Mouse (Mus musculus) liver, postnatal 0 days (tissue): Measurements from ENCODE around the gene Laptm5. TPM values are rescaled to one million over a fixed set of nuclear protein-coding genes. Genes with fewer than 3 reads are reported as not detected.

Source experiments
- ATAC-seq: fragments of 200-750 bp; cut with Nextera tagmentation; 2 replicates; pipeline ENCODE4 v1.8.0; 2017; ENCODE audit warnings: mild to moderate bottlenecking, moderate library complexity
- DNase-seq: peaks from one replicate; pipeline ENCODE4 v3.0.0-alpha.2; 2016
- H3K27ac ChIP-seq: fragments of 300-500 bp; sonication (generic); 2 replicates; pipeline ENCODE4 v1.5.1; 2014; ENCODE audit warnings: antibody characterized with exemption, moderate library complexity, mild to moderate bottlenecking, low read depth
- H3K27me3 ChIP-seq: fragments of 300-500 bp; sonication (generic); 2 replicates; pipeline ENCODE4 v1.6.1; 2014; ENCODE audit warnings: low read length, control low read depth, mixed read lengths; ENCODE audit not compliant: insufficient read depth
- H3K36me3 ChIP-seq: fragments of 300-500 bp; sonication (generic); replicated peaks from 2 replicates; pipeline ENCODE4 v1.6.1; 2014; ENCODE audit warnings: mild to moderate bottlenecking, control low read depth, low read length, moderate library complexity, mixed read lengths; ENCODE audit not compliant: insufficient read depth
- H3K4me1 ChIP-seq: fragments of 300-500 bp; sonication (generic); 2 replicates; pipeline ENCODE4 v1.6.1; 2014; ENCODE audit warnings: antibody characterized with exemption, mild to moderate bottlenecking, control low read depth; ENCODE audit not compliant: insufficient read depth
- H3K4me2 ChIP-seq: fragments of 300-500 bp; sonication (generic); 2 replicates; pipeline ENCODE4 v1.6.1; 2014; ENCODE audit warnings: low read depth, mild to moderate bottlenecking, low read length, moderate library complexity, mixed read lengths
- H3K4me3 ChIP-seq: fragments of 300-500 bp; sonication (generic); 2 replicates; pipeline ENCODE4 v1.5.1; 2014; ENCODE audit warnings: low read depth, low read length
- H3K9ac ChIP-seq: fragments of 300-500 bp; sonication (generic); replicated peaks from 2 replicates; pipeline ENCODE4 v1.6.1; 2014; ENCODE audit warnings: mild to moderate bottlenecking, moderate library complexity
- H3K9me3 ChIP-seq: fragments of 300-500 bp; sonication (generic); 2 replicates; pipeline ENCODE4 v1.6.1; 2016; ENCODE audit warnings: mild to moderate bottlenecking, control low read depth, low read length, mixed read lengths
- CTCF ChIP-seq: sonication (generic); IDR thresholded peaks from 2 replicates; pipeline ENCODE4 v1.5.1; 2016; ENCODE audit warnings: antibody characterized with exemption, low read depth
- EP300 ChIP-seq: IDR thresholded peaks from 2 replicates; pipeline ENCODE4 v1.6.1; 2016; ENCODE audit warnings: antibody characterized with exemption, low read depth, mild to moderate bottlenecking
- WGBS: fragments of 180-500 bp; shearing (Covaris S2); extraction: QIAGEN DNeasy Blood & Tissue Kit; methylation state at CpG from one replicate; pipeline ENCODE4 v1.1.7; 2014; ENCODE audit not compliant: insufficient replicate concordance; 5-methylcytosine and 5-hydroxymethylcytosine counted together
- polyA plus RNA-seq: library from polyadenylated mRNA; unstranded; fragments of >200 nt; fragmentation: Nextera tagmentation; extraction: Ambion mirVana; gene quantifications from 2 replicates; pipeline ENCODE4 v1.2.1, GENCODE M21; 2015

The Laptm5 gene
- polyA plus RNA-seq, 1 experiment from 2014 or later, result 113 TPM

- 57% methylated on average over 6 of the region's 6 CpGs for WGBS
- H3K9me3 ChIP-seq, result no peaks in the 10 kb centered on the region
- DNase-seq, result no peak
- TF ChIP-seq CTCF, result no peak
- no peak for TF ChIP-seq EP300
- no peaks in the 10 kb centered on the region for H3K27me3 ChIP-seq
- H3K4me3 ChIP-seq, result no peak overlapping the region
- no peak overlapping the region for H3K27ac ChIP-seq
- no peak for ATAC-seq
- H3K9ac ChIP-seq, result no peak overlapping the region
- H3K36me3 ChIP-seq, result no peaks in the 10 kb centered on the region
- H3K4me2 ChIP-seq, result no peak overlapping the region
- no peaks in the 10 kb centered on the region for H3K4me1 ChIP-seq
Observed at GRCm38 (mm10) chr4:130959678-130960077, 46.8 kb downstream of the Laptm5 start.

GRCm38 (mm10) chr4:130960118-130960734, 47.3 kb downstream of the Laptm5 start:
- 18% methylated on average over 9 of the region's 9 CpGs for WGBS

GRCm38 (mm10) chr4:130971278-130971677, 58.4 kb downstream of the Laptm5 start:
- Histone ChIP-seq H3K4me3 (no peak overlapping the region), H3K4me1 (no peaks in the 10 kb centered on the region), H3K9me3 (no peaks in the 10 kb centered on the region), H3K36me3 (no peaks in the 10 kb centered on the region), H3K4me2 (no peak overlapping the region), H3K9ac (no peak overlapping the region), H3K27ac (no peak overlapping the region), H3K27me3 (no peaks in the 10 kb centered on the region)
- ATAC-seq (no peak), DNase-seq (no peak)
- WGBS, result 86% methylated on average over 1 of the region's 1 CpGs
- TF ChIP-seq EP300 (no peak), CTCF (peak; percentile 27; the same call in 1 of the 2 replicates)

More at GRCm38 (mm10) chr4:130960118-130960734, 47.3 kb downstream of the Laptm5 start:
- Histone ChIP-seq H3K36me3 (no peaks in the 10 kb centered on the region), H3K9ac (no peak overlapping the region), H3K4me1 (no peaks in the 10 kb centered on the region), H3K27ac (no peak overlapping the region), H3K4me3 (no peak overlapping the region), H3K9me3 (no peaks in the 10 kb centered on the region), H3K4me2 (no peak overlapping the region), H3K27me3 (no peaks in the 10 kb centered on the region)
- ATAC-seq, result peak; percentile 29; the same call in 1 of the 2 replicates
- peak; percentile 96 for TF ChIP-seq CTCF
- no peak for TF ChIP-seq EP300
- peak; percentile 87 for DNase-seq

GRCm38 (mm10) chr4:130972421-130972829, 59.5 kb downstream of the Laptm5 start:
- Histone ChIP-seq H3K9ac (no peak overlapping the region), H3K27me3 (no peaks in the 10 kb centered on the region), H3K27ac (no peak overlapping the region), H3K36me3 (no peaks in the 10 kb centered on the region), H3K4me3 (no peak overlapping the region), H3K9me3 (no peaks in the 10 kb centered on the region), H3K4me1 (no peaks in the 10 kb centered on the region), H3K4me2 (no peak overlapping the region)
- TF ChIP-seq EP300 (no peak), CTCF (no peak)
- DNase-seq (no peak), ATAC-seq (no peak)
- WGBS, result 63% methylated on average over 5 of the region's 5 CpGs

DNA sequence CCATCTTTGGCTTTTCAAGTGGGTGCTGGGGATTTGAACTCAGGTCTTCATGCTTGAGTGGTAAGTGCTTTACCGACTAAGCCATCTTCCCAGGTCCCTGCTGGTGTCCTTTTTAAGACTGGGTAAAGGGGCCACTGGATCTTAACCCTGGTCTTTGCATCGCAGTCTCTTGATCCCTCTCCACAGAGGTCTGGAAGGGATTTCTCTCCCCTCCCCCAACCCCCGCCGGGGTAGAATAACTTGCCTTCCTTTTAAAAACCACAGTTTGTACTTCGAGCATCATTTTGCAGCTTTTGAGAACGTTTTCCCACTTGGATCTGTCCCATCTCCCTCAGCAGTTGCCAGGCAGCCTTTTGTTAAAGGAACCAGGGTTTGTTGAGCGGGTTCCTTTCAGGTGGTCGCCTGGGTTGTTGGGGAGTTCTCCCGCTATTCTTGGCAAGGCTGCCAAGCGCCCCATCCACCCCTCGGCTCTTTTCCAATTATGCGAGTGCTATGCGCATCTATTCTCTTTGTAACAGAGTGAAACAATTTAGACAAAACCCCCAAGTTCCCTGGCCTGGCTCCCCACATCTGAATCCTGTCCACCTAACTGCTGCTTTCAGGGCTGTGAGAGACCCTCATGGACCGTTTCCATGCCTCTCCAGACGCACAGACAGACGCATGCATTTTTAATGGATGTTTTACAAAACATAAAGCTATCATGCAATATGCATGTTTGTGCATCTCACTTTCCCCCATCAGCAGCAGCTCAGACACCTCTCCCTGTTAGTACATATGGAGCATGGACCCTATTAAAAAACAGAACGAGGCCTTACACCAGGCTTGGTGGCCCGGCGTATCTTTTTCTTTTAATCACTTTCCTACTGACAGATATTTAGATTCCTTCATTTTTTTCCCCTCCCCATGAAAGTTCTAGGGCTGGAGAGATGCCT, 60.7 kb downstream of the Laptm5 start:
- Histone ChIP-seq H3K4me2 (no peak overlapping the region), H3K9ac (no peak overlapping the region), H3K27ac (no peak overlapping the region), H3K9me3 (no peaks in the 10 kb centered on the region), H3K27me3 (no peaks in the 10 kb centered on the region), H3K36me3 (no peaks in the 10 kb centered on the region), H3K4me1 (no peaks in the 10 kb centered on the region), H3K4me3 (no peak overlapping the region)
- no peak for ATAC-seq
- WGBS, result 74% methylated on average over 19 of the region's 19 CpGs
- TF ChIP-seq EP300 (no peak), CTCF (no peak)
- DNase-seq, result no peak

- no peak for DNase-seq
- Histone ChIP-seq H3K4me1 (no peaks in the 10 kb centered on the region), H3K9ac (no peak overlapping the region), H3K4me2 (no peak overlapping the region), H3K27ac (no peak overlapping the region), H3K4me3 (no peak overlapping the region), H3K27me3 (no peaks in the 10 kb centered on the region), H3K9me3 (no peaks in the 10 kb centered on the region), H3K36me3 (no peaks in the 10 kb centered on the region)
- TF ChIP-seq EP300 (no peak), CTCF (no peak)
- 62% methylated on average over 3 of the region's 3 CpGs for WGBS
- no peak for ATAC-seq
Observed at GRCm38 (mm10) chr4:130978981-130979380, 66.1 kb downstream of the Laptm5 start.
